Mouse (Mus musculus) layer of hippocampus, adult 2 months (tissue): Measurements from ENCODE around the gene Syce2. TPM values are rescaled to one million over a fixed set of nuclear protein-coding genes. Genes with fewer than 3 reads are reported as not detected.

Source experiments
- DNase-seq, 2 experiments: peaks; one replicate each; pipeline ENCODE4 v3.0.0; 2022; ENCODE audit warnings: low spot score in 2 of 2
- H3K27ac ChIP-seq: fragments of 200-600 bp; 2 replicates; pipeline ENCODE4 v1.8.1; 2022
- H3K4me3 ChIP-seq: fragments of 200-600 bp; 2 replicates; pipeline ENCODE4 v1.8.1; 2022; ENCODE audit warnings: mild to moderate bottlenecking
- CTCF ChIP-seq: fragments of 200-600 bp; conservative IDR thresholded peaks from 2 replicates; pipeline ENCODE4 v1.8.1; 2022; ENCODE audit warnings: antibody characterized with exemption, mild to moderate bottlenecking, moderate library complexity
- microRNA-seq, 2 experiments: library from miRNA; unstranded; fragments of <30 nt; microRNA quantifications; one replicate each; pipeline ENCODE4 v1.2.0; 2021
- total RNA-seq, 2 experiments: library from RNA; stranded (reverse); gene quantifications; 2 replicates each; pipeline ENCODE4 v1.2.3; 2021

Syce2 gene
- total RNA-seq, 2 experiments from 2014 or later: 17.6 to 19.8 TPM

DNA sequence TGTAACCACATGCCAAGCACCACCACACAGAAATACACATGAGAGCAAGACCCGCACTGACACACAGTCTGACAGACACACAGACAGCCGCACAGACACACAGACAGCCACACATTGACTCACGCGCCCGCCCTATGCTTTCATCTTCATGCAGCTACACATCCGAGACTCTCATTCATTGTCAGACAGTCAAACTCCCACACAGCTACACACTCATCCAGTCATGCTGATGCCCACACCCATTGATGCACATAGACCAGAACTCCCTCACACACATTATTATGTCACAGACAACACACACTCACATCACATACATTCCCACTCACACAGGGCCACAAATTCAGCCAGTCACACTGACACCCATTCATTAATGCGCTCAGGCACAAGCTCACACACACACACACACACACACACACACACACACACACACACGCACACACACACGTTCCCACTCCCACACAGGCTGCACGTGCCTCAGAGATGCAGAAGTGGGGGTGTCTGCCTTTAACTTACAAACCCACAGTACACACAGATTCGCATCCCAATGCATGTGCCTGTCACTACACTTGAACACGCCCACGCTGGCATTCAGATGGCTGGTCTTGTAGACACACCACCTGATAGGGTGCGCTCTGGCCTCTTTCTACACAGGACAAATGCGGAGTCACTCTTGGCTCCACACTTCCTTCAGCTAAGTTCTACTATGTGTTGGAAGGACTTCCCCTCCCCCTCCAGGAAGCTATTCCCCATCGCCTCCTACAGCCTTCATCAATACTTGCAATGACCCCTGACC is 62.1 kb downstream of the Syce2 start:
- no peak for TF ChIP-seq CTCF
- Histone ChIP-seq H3K4me3 (peak overlapping the region; percentile 18; the same call in 1 of the 2 replicates), H3K27ac (no peak overlapping the region)
- DNase-seq: no peak

DNA sequence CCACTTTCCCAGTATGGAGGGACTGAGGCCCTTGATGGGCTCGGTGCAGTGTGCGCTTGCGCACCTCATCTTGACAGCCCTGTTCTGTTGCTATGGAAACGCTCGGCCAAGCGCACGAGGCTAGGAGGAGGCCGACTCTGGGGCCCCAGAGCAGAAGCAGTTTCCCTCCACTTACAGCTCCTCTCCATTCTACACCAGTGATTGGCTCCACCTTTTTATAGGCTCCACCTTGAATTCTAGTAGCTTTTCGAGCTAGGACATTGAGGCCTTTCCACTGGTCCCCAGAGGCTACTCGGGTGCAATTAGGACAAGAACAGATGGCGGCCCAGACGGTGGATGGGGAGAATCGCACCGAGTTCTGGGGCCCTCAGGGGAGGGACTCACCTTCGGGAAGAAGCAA is 62.9 kb downstream of the Syce2 start:
- no peak for TF ChIP-seq CTCF
- no peak for DNase-seq

DNA sequence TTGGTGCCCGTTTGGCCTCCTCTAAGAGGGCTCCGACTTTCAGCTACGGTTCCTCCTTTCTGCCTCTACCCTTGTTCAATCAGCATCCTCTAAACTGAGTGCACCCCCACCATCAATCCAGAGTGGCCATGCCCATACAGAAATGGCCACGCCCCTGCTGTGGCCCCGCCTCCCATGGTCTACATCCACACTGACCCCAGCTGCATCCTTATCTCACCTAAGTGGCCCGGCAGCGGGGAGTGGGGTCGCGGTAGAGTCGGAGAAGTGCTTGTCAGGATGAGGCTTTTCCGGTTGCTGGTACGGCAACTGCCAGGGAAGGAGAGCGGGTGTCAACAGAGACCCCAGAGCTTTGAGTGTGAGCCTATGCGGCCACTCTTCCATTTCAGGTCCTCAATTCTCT is 63.6 kb downstream of the Syce2 start:
- DNase-seq: no peak
- TF ChIP-seq CTCF: no peak
- peak overlapping the region; percentile 97; the same call in 1 of the 2 replicates for H3K27ac ChIP-seq
- peak overlapping the region; percentile 85 for H3K4me3 ChIP-seq

More for the DNA sequence above, 62.9 kb downstream of the Syce2 start:
- H3K27ac ChIP-seq: no peak overlapping the region
- H3K4me3 ChIP-seq: peak overlapping the region; percentile 85; the same call in 1 of the 2 replicates

DNA sequence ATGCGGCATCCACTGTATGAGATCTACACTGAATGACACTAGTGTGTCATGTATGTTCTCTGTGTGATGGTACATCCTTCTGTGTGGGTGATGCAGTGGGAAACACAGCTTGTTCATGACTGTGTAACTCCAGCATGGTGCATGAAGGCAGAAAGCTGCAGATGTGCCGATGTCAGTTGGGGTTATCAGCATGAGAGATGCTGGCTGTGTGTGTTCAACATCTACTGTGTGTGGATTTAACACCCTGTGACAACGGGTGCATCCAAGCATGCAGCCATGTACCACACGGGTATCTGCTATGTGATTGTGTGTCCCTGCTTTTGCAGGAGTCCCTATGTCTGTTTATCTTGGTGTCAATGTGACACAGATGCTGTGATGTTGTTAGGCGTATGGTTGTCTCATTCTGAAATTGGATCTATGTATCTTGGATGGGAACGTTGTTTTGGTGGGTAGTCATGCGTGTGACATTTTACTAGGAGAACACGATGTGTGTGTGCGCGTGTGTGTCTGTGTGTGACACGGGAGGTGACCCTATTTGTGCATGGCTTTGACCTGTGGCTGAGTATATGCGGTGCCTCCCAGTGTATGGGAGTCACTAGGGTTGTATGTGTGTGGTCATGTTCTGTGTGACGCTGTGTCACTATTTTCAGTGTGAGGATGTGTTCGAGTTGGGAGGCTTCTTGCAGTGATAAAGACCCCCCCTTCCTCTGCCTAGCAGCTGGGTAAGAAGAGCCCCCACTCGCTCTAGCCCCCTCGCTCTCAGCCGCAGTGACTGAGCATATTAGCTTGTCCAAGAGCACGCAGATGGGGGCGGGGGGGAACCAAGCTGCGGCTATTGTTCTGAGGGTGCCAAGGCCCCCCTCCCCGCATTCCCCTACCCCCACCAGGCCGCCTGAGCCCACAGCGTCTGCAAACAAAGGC is 64.4 kb downstream of the Syce2 start:
- Histone ChIP-seq H3K27ac (peak overlapping the region; percentile 97), H3K4me3 (peak overlapping the region; percentile 85)
- no peak for DNase-seq
- no peak for TF ChIP-seq CTCF

DNA sequence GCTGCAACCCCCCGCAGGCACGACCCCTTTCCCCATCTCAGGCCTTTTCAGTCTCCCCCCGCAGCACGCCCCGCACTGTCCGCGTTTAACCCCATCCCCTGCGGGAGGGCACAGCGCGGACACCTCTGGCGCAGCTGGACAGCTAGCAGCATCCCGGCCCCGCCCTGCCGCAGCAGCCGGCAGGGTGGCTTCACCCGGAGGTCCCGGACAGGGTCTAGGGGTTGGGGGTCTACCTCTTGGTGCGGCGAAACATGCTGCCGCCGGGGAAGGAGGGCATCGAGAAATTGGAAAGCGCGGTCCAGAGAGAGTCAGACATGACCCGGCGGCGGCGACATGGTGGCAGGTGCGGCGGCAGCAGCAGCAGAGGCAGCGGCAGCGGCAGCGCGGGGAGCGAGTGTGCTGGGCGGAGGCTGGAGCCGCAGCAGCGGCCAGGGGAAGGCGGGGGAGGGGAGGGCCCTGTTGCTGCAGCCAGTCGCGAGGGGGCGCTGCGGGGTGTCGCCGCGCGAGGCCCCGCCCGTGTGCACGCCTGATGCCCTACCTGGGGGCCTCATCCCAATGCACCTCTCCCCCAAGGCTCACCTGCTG is 65.1 kb downstream of the Syce2 start, which contains the start of gene Mast1:
Gene Mast1 (minus strand): TSS at position 398 of the 585 bp plus-strand sequence.
- peak within 1 kb of the TSS; percentile 97 for H3K27ac ChIP-seq
- H3K4me3 ChIP-seq: peak within 1 kb of the TSS; percentile 85
- peak in 1 of 2 experiments; percentile 82 for DNase-seq
- peak; percentile 92 for TF ChIP-seq CTCF

Small RNA genes lying within 50 kb of the gene (microRNA-seq; reads per million reads assigned to microRNA genes)
- gene Gm24197: 0.64 to 2.6 reads per million in 2 experiments
- gene Mir7069: 4.2 to 6.1 reads per million in 2 experiments

Other genes with a start within 250 kb of the Syce2 start
- 1 to 10 TPM; 5.1 to 7.2 TPM for gene Ier2, start 209.3 kb upstream of the Syce2 start, total RNA-seq
- gene Trmt1, start 185.8 kb upstream of the Syce2 start, total RNA-seq: 100 to 1,000 TPM; 109 to 113 TPM
- 10 to 100 TPM; 91.8 to 93.9 TPM for gene Nacc1, start 184.2 kb upstream of the Syce2 start, total RNA-seq
- 1 to 10 TPM; 2.3 to 2.6 TPM for gene Lyl1, start 170.7 kb upstream of the Syce2 start, total RNA-seq
- under 1 TPM in 1 of 2 experiments, not detected in 1; 0.54 TPM for gene G430095P16Rik, start 149.1 kb upstream of the Syce2 start, total RNA-seq
- gene Nfix, start 71.8 kb upstream of the Syce2 start, total RNA-seq: 100 to 1,000 TPM; 408 to 482 TPM
- 10 to 100 TPM; 11.9 TPM for gene Dand5, start 49.3 kb upstream of the Syce2 start, total RNA-seq
- 10 to 100 TPM; 23.3 to 26.1 TPM for gene Gadd45gip1, start 40.6 kb upstream of the Syce2 start, total RNA-seq
- gene Rad23a, start 31.4 kb upstream of the Syce2 start, total RNA-seq: 10 to 100 TPM; 63.4 to 75.9 TPM
- gene Calr, start 25.2 kb upstream of the Syce2 start, total RNA-seq: 100 to 1,000 TPM; 457 to 504 TPM
- gene Farsa, start 15.1 kb upstream of the Syce2 start, total RNA-seq: 10 to 100 TPM; 49.7 to 58.0 TPM
- 10 to 100 TPM; 37.5 to 41.2 TPM for gene Gcdh, start 21.8 kb downstream of the Syce2 start, total RNA-seq
- gene Klf1, start 29.8 kb downstream of the Syce2 start, total RNA-seq: not detected
- gene Dnase2a, start 36.4 kb downstream of the Syce2 start, total RNA-seq: 1 to 10 TPM; 3.9 to 5.7 TPM
- gene Mast1, start 65.2 kb downstream of the Syce2 start, total RNA-seq: 10 to 100 TPM; 78.9 to 85.5 TPM
- gene Rtbdn, start 74.9 kb downstream of the Syce2 start, total RNA-seq: 1 to 10 TPM; 1.1 TPM
- not detected for gene Gm49661, start 97.3 kb downstream of the Syce2 start, total RNA-seq
- 100 to 1,000 TPM; 323 to 345 TPM for gene Prdx2, start 97.5 kb downstream of the Syce2 start, total RNA-seq
- 10 to 100 TPM; 43.0 to 46.9 TPM for gene Rnaseh2a, start 97.7 kb downstream of the Syce2 start, total RNA-seq
- 10 to 100 TPM; 57.7 to 63.0 TPM for gene Junb, start 106.6 kb downstream of the Syce2 start, total RNA-seq
- 1 to 10 TPM; 9.2 to 10.0 TPM for gene Hook2, start 118.5 kb downstream of the Syce2 start, total RNA-seq
- gene Best2, start 142.4 kb downstream of the Syce2 start, total RNA-seq: not detected
- 100 to 1,000 TPM; 119 to 122 TPM for gene Asna1, start 153.2 kb downstream of the Syce2 start, total RNA-seq
- 100 to 1,000 TPM; 125 to 136 TPM for gene Trir, start 154.7 kb downstream of the Syce2 start, total RNA-seq
- gene Tnpo2, start 164.8 kb downstream of the Syce2 start, total RNA-seq: 100 to 1,000 TPM; 170 to 175 TPM
- 10 to 100 TPM; 22.6 to 23.5 TPM for gene Fbxw9, start 187.9 kb downstream of the Syce2 start, total RNA-seq
- gene Gm5741, start 195.9 kb downstream of the Syce2 start, total RNA-seq: not detected
- gene Dhps, start 199.6 kb downstream of the Syce2 start, total RNA-seq: 10 to 100 TPM; 63.4 to 70.6 TPM
- gene Wdr83os, start 208.6 kb downstream of the Syce2 start, total RNA-seq: 10 to 100 TPM; 60.8 to 66.3 TPM
- gene Wdr83, start 209.2 kb downstream of the Syce2 start, total RNA-seq: 10 to 100 TPM; 26.7 to 29.0 TPM
- gene Man2b1, start 211.2 kb downstream of the Syce2 start, total RNA-seq: 10 to 100 TPM; 32.9 to 37.5 TPM